30 mouse cellular contexts compared by ENCODE assay signal in the genomic region with DNA sequence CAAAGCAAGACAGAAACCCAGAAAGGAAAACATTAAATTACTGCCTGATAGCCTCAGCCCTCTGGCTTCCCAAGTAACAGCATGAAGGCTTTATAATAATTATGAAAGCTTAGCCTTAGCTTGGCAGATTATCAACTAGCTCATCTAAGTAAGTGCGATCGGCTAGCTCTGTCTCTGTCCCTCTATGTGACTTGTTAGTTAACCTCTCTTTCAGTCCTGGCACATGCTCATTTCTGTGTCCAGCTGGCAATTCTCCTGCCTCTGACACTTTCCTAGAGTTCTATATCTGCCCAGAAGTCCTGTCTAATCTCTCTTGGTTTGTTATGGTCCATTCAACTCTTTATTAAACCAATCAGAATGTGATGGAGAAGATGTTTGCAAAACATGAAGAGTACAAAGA. TPM values are rescaled to one million over a fixed set of nuclear protein-coding genes. Genes with fewer than 3 reads are reported as not detected.
DNase-seq lines count a peak whose midpoint lies in the region; ATAC-seq lines count a peak whose summit lies in the region.
"Had no signal": no experiment of that assay in that cellular context is flagged by ENCODE, and none has a peak within 500 bp of the region (broad histone marks: within the 10 kb centered on the region; RNA-seq: fewer than 3 reads in every experiment).

No protein-coding gene starts in this region.

- no peak overlapping the region for H3K9ac ChIP-seq in lung, embryonic 16.5 days (ENCODE audit: low read length)
- H3K9ac ChIP-seq: embryonic facial prominence, embryonic 13.5 days; forebrain, embryonic 15.5 days; heart, embryonic 12.5 days; hindbrain, embryonic 13.5 days; limb, embryonic 15.5 days; liver, embryonic 13.5 days; midbrain, embryonic 13.5 days; neural tube, embryonic 15.5 days had no signal

- peaks cover 3% of the 10 kb centered on the region; the same call in 1 of the 2 replicates for H3K4me1 ChIP-seq in lung, embryonic 16.5 days (replicated peaks; ENCODE audit: control insufficient read depth, insufficient read depth, low read length)
- H3K4me1 ChIP-seq: forebrain, embryonic 10.5 days; forebrain, embryonic 15.5 days; heart, embryonic 12.5 days; hindbrain, embryonic 13.5 days; limb, embryonic 10.5 days; limb, embryonic 15.5 days; liver, embryonic 13.5 days; midbrain, embryonic 13.5 days; neural tube, embryonic 15.5 days had no signal

- peak; percentile 87 for ATAC-seq in lung, embryonic 16.5 days (ENCODE audit: low read depth)
- ATAC-seq: forebrain, embryonic 15.5 days; inflammation-experienced regulatory T-cells, adult 6 months; midbrain, embryonic 13.5 days had no signal

- H3K27ac ChIP-seq in lung, embryonic 16.5 days (ENCODE audit: low read length), result no peak overlapping the region
- H3K27ac ChIP-seq: embryonic facial prominence, embryonic 13.5 days; forebrain, embryonic 10.5 days; forebrain, embryonic 15.5 days; heart, adult 2 months; hindbrain, embryonic 13.5 days; limb, embryonic 10.5 days; limb, embryonic 15.5 days; liver, embryonic 13.5 days; macrophage; midbrain, embryonic 13.5 days; neural tube, embryonic 15.5 days had no signal

- DNase-seq in cerebellum, postnatal 14 days, result peak; percentile 4
- no peak for DNase-seq in cerebellum, adult 8-10 months
- DNase-seq in kidney, postnatal 14 days, result peak; percentile 23
- no peak for DNase-seq in kidney, adult 18-20 months
- DNase-seq in lung, postnatal 25 days (ENCODE audit: low spot score), result no peak
- DNase-seq in lung, postnatal 4 days, result peak; percentile 4 to 35
- DNase-seq: adrenal gland, adult 8-10 months; cerebellum, adult 9-10 months; gastrocnemius, postnatal 25 days; heart, adult 2 months; heart, postnatal 4 days; kidney, adult 2 months; kidney, postnatal 36 days; liver, embryonic 13.5 days; right cerebral cortex, adult 18-20 months; spleen, adult 18-20 months; thymus, postnatal 14 days had no signal

- H3K27me3 ChIP-seq in lung, embryonic 16.5 days (ENCODE audit: control insufficient read depth, insufficient read depth, low read depth, low read length), result no peaks in the 10 kb centered on the region
- H3K27me3 ChIP-seq: embryonic facial prominence, embryonic 13.5 days; forebrain, embryonic 15.5 days; heart, embryonic 12.5 days; hindbrain, embryonic 13.5 days; limb, embryonic 15.5 days; liver, embryonic 13.5 days; midbrain, embryonic 13.5 days; neural tube, embryonic 15.5 days had no signal

- H3K36me3 ChIP-seq in lung, embryonic 16.5 days (ENCODE audit: control insufficient read depth, insufficient read depth, low read length), result no peaks in the 10 kb centered on the region
- H3K36me3 ChIP-seq: embryonic facial prominence, embryonic 13.5 days; forebrain, embryonic 10.5 days; forebrain, embryonic 15.5 days; G1E; heart, embryonic 12.5 days; hindbrain, embryonic 13.5 days; limb, embryonic 10.5 days; limb, embryonic 15.5 days; liver, embryonic 13.5 days; midbrain, embryonic 13.5 days; neural tube, embryonic 15.5 days had no signal

- no peak overlapping the region for H3K4me3 ChIP-seq in lung, embryonic 16.5 days (ENCODE audit: low read length)
- H3K4me3 ChIP-seq: embryonic facial prominence, embryonic 13.5 days; forebrain, embryonic 10.5 days; forebrain, embryonic 15.5 days; heart, adult 2 months; heart, embryonic 12.5 days; hindbrain, embryonic 13.5 days; limb, embryonic 10.5 days; limb, embryonic 15.5 days; liver, embryonic 13.5 days; midbrain, embryonic 13.5 days; neural tube, embryonic 15.5 days had no signal

- no peaks in the 10 kb centered on the region for H3K9me3 ChIP-seq in lung, embryonic 16.5 days (ENCODE audit: control insufficient read depth, low read length)
- H3K9me3 ChIP-seq: embryonic facial prominence, embryonic 13.5 days; forebrain, embryonic 10.5 days; forebrain, embryonic 15.5 days; G1E; heart, embryonic 12.5 days; hindbrain, embryonic 13.5 days; limb, embryonic 10.5 days; limb, embryonic 15.5 days; liver, embryonic 13.5 days; midbrain, embryonic 13.5 days; neural tube, embryonic 15.5 days had no signal

- 41% methylated on average over 2 of the region's 2 CpGs for WGBS in lung, embryonic 16.5 days

- no peak overlapping the region for H3K4me2 ChIP-seq in lung, embryonic 16.5 days (ENCODE audit: low read depth, low read length)
- H3K4me2 ChIP-seq: embryonic facial prominence, embryonic 13.5 days; forebrain, embryonic 15.5 days; heart, embryonic 12.5 days; hindbrain, embryonic 13.5 days; limb, embryonic 15.5 days; liver, embryonic 13.5 days; midbrain, embryonic 13.5 days; neural tube, embryonic 15.5 days had no signal

RNA-seq across cellular contexts. Expression of gene AI593442, which starts 34.3 kb away (rescaled TPM):
- polyA plus RNA-seq in lung, embryonic 16.5 days (2015; fragmentation: Nextera tagmentation; extraction: Ambion mirVana), result 0.28 and 0.67 TPM in 2 replicates
- polyA plus RNA-seq: G1E, macrophage had no signal

Comparison
In these comparisons a context has a peak if more than half of its experiments do, and no peak if none do; other contexts are left out.
1. DNase-seq: peak in cerebellum, postnatal 14 days (2 of 2), kidney, postnatal 14 days (single experiment) and lung, postnatal 4 days (2 of 2); none in cerebellum, adult 8-10 months (single experiment), kidney, adult 18-20 months (single experiment) and lung, postnatal 25 days (single experiment).